Mouse (Mus musculus) bone marrow macrophage, adult 2 months (primary cell): ENCODE measurements around the gene Lta. TPM values are rescaled to one million over a fixed set of nuclear protein-coding genes. Genes with fewer than 3 reads are reported as not detected.
A peak's percentile ranks its signal among the peaks of the same experiment; 100 is the strongest.

ENCODE experiments used
- H3K27ac ChIP-seq: 2 replicates; pipeline ENCODE4 v1.5.1; 2012; ENCODE audit warnings: low read depth, low read length; ENCODE audit not compliant: insufficient read depth
- H3K4me1 ChIP-seq: 2 replicates; pipeline ENCODE4 v1.6.1; 2012; ENCODE audit warnings: low read length; ENCODE audit not compliant: control insufficient read depth, insufficient read depth
- H3K4me3 ChIP-seq: 2 replicates; pipeline ENCODE4 v1.5.1; 2012; ENCODE audit warnings: mild to moderate bottlenecking, low read length, moderate library complexity; ENCODE audit not compliant: insufficient read depth
- CTCF ChIP-seq: IDR thresholded peaks from 2 replicates; pipeline ENCODE4 v1.5.1; 2012; ENCODE audit warnings: low read depth, mild to moderate bottlenecking, low read length, moderate library complexity
- POLR2A ChIP-seq: IDR thresholded peaks from 2 replicates; pipeline ENCODE4 v1.6.1; 2012; ENCODE audit warnings: mild to moderate bottlenecking, low read depth, low read length, borderline replicate concordance
- polyA plus RNA-seq: library from polyadenylated mRNA; stranded (reverse); fragments of >200 nt; gene quantifications from 2 replicates; pipeline ENCODE4 v1.2.4, GENCODE M21; 2012; ENCODE audit not compliant: missing spikeins, insufficient read depth, insufficient read length

Lta gene
- polyA plus RNA-seq = not detected in 2 replicates

GRCm38 (mm10) chr17:35204494-35205379 is at the start of gene Lta:
Gene Lta, minus strand, starts transcription at chr17:35205351.
- no peak within 1 kb of the TSS for H3K4me3 ChIP-seq
- TF ChIP-seq CTCF = no peak
- H3K4me1 ChIP-seq = peaks cover 30% of the 10 kb centered on the region
- H3K27ac ChIP-seq = no peak within 1 kb of the TSS

DNA sequence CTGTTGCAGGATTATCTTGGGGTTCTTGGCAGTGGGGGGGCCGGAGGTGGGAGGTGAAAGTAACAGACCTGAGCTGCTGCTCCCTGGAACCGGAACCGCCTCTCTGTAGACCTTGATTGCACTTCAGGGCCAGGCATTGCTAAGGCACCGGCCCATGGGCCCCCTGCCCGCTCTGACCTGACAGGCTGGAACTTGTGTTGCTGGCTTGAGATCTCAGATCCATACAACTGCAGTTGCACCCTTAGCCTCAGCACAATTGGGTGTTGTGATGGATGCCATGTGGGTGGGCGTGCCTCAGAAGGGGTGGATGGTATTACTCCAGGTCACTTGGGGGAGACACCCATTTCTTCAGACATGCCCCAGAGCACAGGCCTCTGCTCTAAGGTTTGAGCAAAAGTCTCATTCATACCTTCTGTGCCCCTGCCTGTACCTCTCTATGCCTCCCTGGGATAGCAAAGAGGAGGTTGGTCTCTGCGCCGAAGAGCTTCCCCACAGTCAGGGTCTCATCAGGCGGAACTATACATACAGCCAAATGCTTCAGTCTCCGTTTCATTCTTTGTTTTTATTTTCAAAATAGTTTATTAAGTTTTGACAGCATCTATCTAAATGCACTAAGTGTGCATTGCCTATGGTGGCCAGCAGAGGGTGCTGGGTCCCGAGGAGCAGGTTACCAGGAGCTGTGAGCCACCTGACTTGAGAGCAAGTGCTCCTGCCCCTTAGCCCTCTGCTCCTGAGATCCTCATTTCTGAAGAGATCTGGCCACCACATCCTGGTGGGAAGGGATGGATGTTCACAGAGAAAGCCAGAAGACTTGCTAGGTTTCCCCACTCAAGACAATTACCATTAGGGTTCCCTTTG is 49.3 kb upstream of the Lta start:
- TF ChIP-seq POLR2A = no peak
- TF ChIP-seq CTCF = peak; percentile 84
- H3K27ac ChIP-seq = no peak overlapping the region
- H3K4me1 ChIP-seq = peaks cover 29% of the 10 kb centered on the region
- H3K4me3 ChIP-seq = no peak overlapping the region

GRCm38 (mm10) chr17:35253293-35254093 is 48.3 kb upstream of the Lta start:
- Histone ChIP-seq H3K4me3 (no peak overlapping the region), H3K27ac (no peak overlapping the region), H3K4me1 (peaks cover 23% of the 10 kb centered on the region)
- TF ChIP-seq POLR2A = no peak
- no peak for TF ChIP-seq CTCF

DNA sequence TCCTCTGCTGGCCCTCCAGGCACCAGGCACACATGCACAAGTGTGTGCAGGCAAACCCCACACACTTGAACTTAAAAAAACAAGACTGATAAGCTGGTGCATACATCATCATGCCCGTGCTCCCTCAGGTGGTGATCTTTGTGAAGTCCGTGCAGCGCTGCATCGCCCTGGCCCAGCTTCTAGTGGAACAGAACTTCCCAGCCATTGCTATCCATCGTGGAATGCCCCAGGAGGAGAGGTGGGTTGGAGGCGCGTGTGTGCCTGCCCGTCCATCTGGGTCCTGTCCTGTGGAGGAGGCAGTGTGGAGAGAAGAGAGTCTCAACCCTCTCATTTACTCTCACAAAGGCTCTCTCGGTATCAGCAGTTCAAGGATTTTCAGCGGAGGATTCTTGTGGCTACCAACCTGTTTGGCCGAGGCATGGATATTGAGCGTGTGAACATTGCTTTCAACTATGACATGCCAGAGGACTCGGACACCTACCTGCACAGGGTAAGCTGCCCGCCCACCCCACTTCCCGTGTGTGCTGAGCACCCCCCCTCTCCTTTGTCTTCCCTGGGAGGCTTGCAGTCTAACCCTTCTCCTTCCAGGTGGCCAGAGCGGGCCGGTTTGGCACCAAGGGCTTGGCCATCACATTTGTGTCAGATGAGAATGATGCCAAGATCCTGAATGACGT is 47.6 kb upstream of the Lta start:
- Histone ChIP-seq H3K4me1 (peaks cover 22% of the 10 kb centered on the region), H3K27ac (no peak overlapping the region), H3K4me3 (no peak overlapping the region)
- no peak for TF ChIP-seq CTCF
- TF ChIP-seq POLR2A = no peak

- Histone ChIP-seq H3K4me3 (no peak overlapping the region), H3K27ac (no peak overlapping the region), H3K4me1 (peaks cover 19% of the 10 kb centered on the region)
- TF ChIP-seq POLR2A (no peak), CTCF (no peak)
These were observed 46.8 kb upstream of the Lta start for GRCm38 (mm10) chr17:35251981-35252380.

- Histone ChIP-seq H3K27ac (no peak overlapping the region), H3K4me3 (no peak overlapping the region)
These were observed 46.1 kb upstream of the Lta start for GRCm38 (mm10) chr17:35251162-35251719.

GRCm38 (mm10) chr17:35250348-35251120 is 45.4 kb upstream of the Lta start:
- Histone ChIP-seq H3K4me3 (no peak overlapping the region), H3K4me1 (peaks cover 23% of the 10 kb centered on the region), H3K27ac (no peak overlapping the region)
- TF ChIP-seq POLR2A (no peak), CTCF (no peak)

More at GRCm38 (mm10) chr17:35251162-35251719, 46.1 kb upstream of the Lta start:
- TF ChIP-seq POLR2A (no peak), CTCF (no peak)
- H3K4me1 ChIP-seq = peaks cover 21% of the 10 kb centered on the region
